Comparison of ENCODE assay signal across 8 mouse cellular contexts in the genomic region with DNA sequence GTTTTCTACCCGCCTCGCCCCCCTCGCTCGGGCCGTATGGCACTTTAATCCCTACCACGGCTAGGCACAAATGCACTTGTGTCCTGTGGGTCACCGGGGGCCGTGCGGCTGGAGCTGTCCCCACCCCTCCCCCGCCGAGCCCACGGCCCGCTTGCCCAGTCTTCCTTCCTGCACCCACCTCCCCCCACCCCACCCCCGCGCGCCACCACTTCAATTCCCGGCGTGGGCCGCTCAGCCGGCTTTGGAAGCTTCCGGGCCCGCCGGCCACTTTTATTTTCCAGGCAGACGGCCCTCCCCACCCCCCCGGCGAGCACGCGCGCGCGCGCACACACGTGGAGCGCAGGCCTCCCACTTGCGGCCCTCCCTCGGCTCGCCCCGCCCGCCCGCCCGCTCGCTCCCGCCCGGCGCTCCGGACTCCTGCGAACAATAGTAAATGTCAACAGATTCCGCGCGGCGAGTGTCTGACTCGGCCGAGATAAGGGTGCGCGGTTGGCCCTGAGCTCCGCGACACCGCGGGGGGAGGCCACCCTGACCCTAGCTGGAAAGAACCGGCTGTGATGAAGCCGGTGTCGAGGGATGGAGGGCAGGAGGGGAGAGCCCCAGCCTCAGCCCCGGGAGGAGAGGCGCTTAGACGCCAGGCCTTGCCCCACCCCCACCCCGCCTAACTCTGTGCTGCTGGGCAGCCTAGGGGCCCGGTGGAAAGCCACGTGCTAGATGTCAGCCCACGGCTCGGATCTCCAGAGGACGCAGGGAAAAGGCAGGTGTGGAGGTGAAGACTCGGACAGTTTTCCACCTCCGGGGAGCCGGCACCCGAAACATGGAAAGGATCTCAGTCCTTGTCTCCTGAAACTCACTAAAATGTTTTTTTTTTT.
DNase-seq lines count a peak whose midpoint lies in the region; ATAC-seq and TF ChIP-seq lines count a peak whose summit lies in the region.

No protein-coding gene starts in this region.

- peaks cover 0 to 14% of the 10 kb centered on the region in 2 experiments; a peak in 3 of 4 replicates for H3K4me1 ChIP-seq in ES-E14 (ENCODE audit: control insufficient read depth in 2 of 2, insufficient read depth in 2 of 2, low read length in 2 of 2, poor library complexity in 1 of 2)
- H3K4me1 ChIP-seq in bone marrow, adult 2 months (ENCODE audit: control insufficient read depth, insufficient read depth, low read length), result peaks cover 2% of the 10 kb centered on the region; the same call in 1 of the 2 replicates

- DNase-seq in ES-E14 (ENCODE audit: low read depth, low spot score), result no peak
- DNase-seq in heart, postnatal 10 days, result peak; percentile 78
- peak; percentile 59 to 63 for DNase-seq in kidney, postnatal 36 days
- DNase-seq in skeletal muscle tissue, adult 2 months (ENCODE audit: low read depth, low spot score), result peak; percentile 45
- DNase-seq in layer of hippocampus, adult 8-10 months (ENCODE audit: low spot score in 2 of 2), result no peak

- no peak for TF ChIP-seq CTCF in bone marrow, adult 2 months (IDR thresholded peaks at IDR 0.05; ENCODE audit: control insufficient read depth, insufficient read depth, low read length)

- H3K27ac ChIP-seq in ES-E14 (ENCODE audit: insufficient read depth, low read depth, low read length, poor library complexity, severe bottlenecking), result no peak overlapping the region
- peak overlapping the region; percentile 97 for H3K27ac ChIP-seq in bone marrow, adult 2 months (ENCODE audit: control insufficient read depth, insufficient read depth, low read depth, low read length, poor library complexity)

- in situ Hi-C loops in ES-E14 (cut with MboI; ENCODE audit: low sequenced_read_pairs in 2 of 2, unreplicated experiment in 2 of 2), result loop anchor here in 1 of 2 experiments (10.0 kb wide), 1 partner anchor 68 kb away; no protein-coding TSS in a partner anchor

- peak overlapping the region; percentile 64 for H3K9ac ChIP-seq in ES-E14 (ENCODE audit: insufficient read depth, low read depth, low read length, poor library complexity, severe bottlenecking)

- WGBS in bone marrow, adult 2 months, result 4% methylated on average over 70 of the region's 75 CpGs

- H3K36me3 ChIP-seq in ES-E14 (ENCODE audit: control insufficient read depth, insufficient read depth, low read length, poor library complexity, severe bottlenecking), result no peaks in the 10 kb centered on the region

- TF ChIP-seq POLR2A in bone marrow, adult 2 months (IDR thresholded peaks at IDR 0.05; ENCODE audit: borderline replicate concordance, control insufficient read depth, low read depth, low read length), result peak; percentile 22; the same call in 1 of the 2 replicates

- peak; percentile 37 for ATAC-seq in erythroid progenitor cell, adult 5-6 weeks (replicated peaks; ENCODE audit: low FRiP score, poor library complexity, severe bottlenecking)
- ATAC-seq in megakaryocyte-erythroid progenitor cell, adult 5-6 weeks (replicated peaks; ENCODE audit: low FRiP score, low TSS enrichment, poor library complexity, severe bottlenecking), result peak; percentile 68

- intact Hi-C loops in heart, postnatal 10 days (cut with DNase I), result loop anchor here (1.0 to 10.0 kb wide), 4 partner anchors 70 to 245 kb away; no protein-coding TSS in a partner anchor

- H3K4me3 ChIP-seq in ES-E14 (ENCODE audit: insufficient read depth in 1 of 2, low read depth in 1 of 2, low read length in 2 of 2, poor library complexity in 1 of 2, severe bottlenecking in 1 of 2), result peak overlapping the region; percentile 32 to 64
- H3K4me3 ChIP-seq in bone marrow, adult 2 months (replicated peaks; ENCODE audit: control insufficient read depth, low read depth, low read length), result peak overlapping the region; percentile 75

- H3K9me3 ChIP-seq in ES-E14 (ENCODE audit: control insufficient read depth, insufficient read depth, low read depth, low read length), result no peaks in the 10 kb centered on the region

TF ChIP-seq in ES-E14, 5 proteins besides CTCF, POLR2A, EP300 and RAD21:
- TF ChIP-seq MAFK (IDR thresholded peaks at IDR 0.05; ENCODE audit: insufficient read depth, low read depth, low read length) (no peak), ZNF384 (IDR thresholded peaks at IDR 0.05; ENCODE audit: low read depth, low read length) (no peak)

Comparison
In these comparisons a context has a peak if more than half of its experiments do, and no peak if none do; other contexts are left out.
1. DNase-seq: peak in heart, postnatal 10 days (2 of 2), kidney, postnatal 36 days (2 of 2) and skeletal muscle tissue, adult 2 months (single experiment); none in ES-E14 (single experiment) and layer of hippocampus, adult 8-10 months (0 of 2).